Mouse (Mus musculus) intestine, postnatal 0 days (tissue): ENCODE measurements at regions not wholly inside any gene's neighbourhood (a gene's known extent, or its start where the extent isn't known, plus 50 kb on each side); places are given as distances from the start of the nearest gene placed in this dataset.

ENCODE experiments used
- ATAC-seq: fragments of 200-750 bp; cut with Nextera tagmentation; 2 replicates; pipeline ENCODE4 v1.8.0; 2017; ENCODE audit warnings: mild to moderate bottlenecking, moderate TSS enrichment, moderate library complexity
- H3K27ac ChIP-seq: fragments of 300-500 bp; sonication (generic); 2 replicates; pipeline ENCODE4 v1.5.1; 2014; ENCODE audit warnings: mild to moderate bottlenecking, low read depth, low read length, moderate library complexity
- H3K27me3 ChIP-seq: fragments of 300-500 bp; sonication (generic); replicated peaks from 2 replicates; pipeline ENCODE4 v1.6.1; 2014; ENCODE audit warnings: low read length, mixed read lengths; ENCODE audit not compliant: control insufficient read depth, insufficient read depth
- H3K36me3 ChIP-seq: fragments of 300-500 bp; sonication (generic); 2 replicates; pipeline ENCODE4 v1.6.1; 2014; ENCODE audit warnings: mild to moderate bottlenecking, moderate library complexity; ENCODE audit not compliant: control insufficient read depth, insufficient read depth
- H3K4me1 ChIP-seq: fragments of 300-500 bp; sonication (generic); replicated peaks from 2 replicates; pipeline ENCODE4 v1.6.1; 2014; ENCODE audit warnings: antibody characterized with exemption, low read length, mixed read lengths; ENCODE audit not compliant: control insufficient read depth, insufficient read depth
- H3K4me2 ChIP-seq: fragments of 300-500 bp; sonication (generic); replicated peaks from 2 replicates; pipeline ENCODE4 v1.6.1; 2014; ENCODE audit warnings: low read depth, mild to moderate bottlenecking, moderate library complexity
- H3K4me3 ChIP-seq: fragments of 300-500 bp; sonication (generic); 2 replicates; pipeline ENCODE4 v1.5.1; 2014; ENCODE audit warnings: low read depth, low read length
- H3K9ac ChIP-seq: fragments of 300-500 bp; sonication (generic); 2 replicates; pipeline ENCODE4 v1.6.1; 2014; ENCODE audit warnings: mild to moderate bottlenecking, low read depth, low read length
- H3K9me3 ChIP-seq: fragments of 300-500 bp; sonication (generic); 2 replicates; pipeline ENCODE4 v1.6.1; 2016; ENCODE audit warnings: mixed run types; ENCODE audit not compliant: control insufficient read depth
- CTCF ChIP-seq: sonication (generic); IDR thresholded peaks from 2 replicates; pipeline ENCODE4 v1.5.1; 2016; ENCODE audit warnings: low read depth, mild to moderate bottlenecking, control low read depth, antibody characterized with exemption, moderate library complexity
- WGBS: fragments of 180-500 bp; shearing (Covaris S2); extraction: QIAGEN DNeasy Blood & Tissue Kit; methylation state at CpG from one replicate; pipeline ENCODE4 v1.1.7; 2014; 5-methylcytosine and 5-hydroxymethylcytosine counted together

- H3K9ac ChIP-seq = no peak overlapping the region
- no peaks in the 10 kb centered on the region for H3K27me3 ChIP-seq
- 91% methylated on average over 11 of the region's 11 CpGs for WGBS
- no peaks in the 10 kb centered on the region for H3K9me3 ChIP-seq
- peaks cover 25% of the 10 kb centered on the region; the same call in 1 of the 2 replicates for H3K36me3 ChIP-seq
- no peak for ATAC-seq
- no peaks in the 10 kb centered on the region for H3K4me1 ChIP-seq
- TF ChIP-seq CTCF = no peak
- H3K4me2 ChIP-seq = no peak overlapping the region
- H3K27ac ChIP-seq = no peak overlapping the region
- no peak overlapping the region for H3K4me3 ChIP-seq
Measured at GRCm38 (mm10) chr17:47317651-47318050, 51.0 kb upstream of the Mrps10 start.

GRCm38 (mm10) chr17:47313162-47313561 is 55.5 kb upstream of the Mrps10 start:
- Histone ChIP-seq H3K36me3 (peaks cover 18% of the 10 kb centered on the region; the same call in 1 of the 2 replicates), H3K4me2 (no peak overlapping the region), H3K27me3 (no peaks in the 10 kb centered on the region), H3K27ac (no peak overlapping the region), H3K9me3 (no peaks in the 10 kb centered on the region), H3K4me1 (no peaks in the 10 kb centered on the region), H3K9ac (no peak overlapping the region), H3K4me3 (no peak overlapping the region)
- TF ChIP-seq CTCF = peak; percentile 40
- 95% methylated on average over 7 of the region's 7 CpGs for WGBS
- no peak for ATAC-seq

GRCm38 (mm10) chr17:47311272-47311671 is 57.4 kb upstream of the Mrps10 start:
- H3K4me1 ChIP-seq = no peaks in the 10 kb centered on the region
- 50% methylated on average over 5 of the region's 5 CpGs for WGBS
- H3K4me2 ChIP-seq = no peak overlapping the region
- H3K27me3 ChIP-seq = no peaks in the 10 kb centered on the region
- H3K9me3 ChIP-seq = no peaks in the 10 kb centered on the region
- H3K9ac ChIP-seq = no peak overlapping the region
- no peak overlapping the region for H3K4me3 ChIP-seq
- TF ChIP-seq CTCF = peak; percentile 33; the same call in 1 of the 2 replicates
- peaks cover 14% of the 10 kb centered on the region; the same call in 1 of the 2 replicates for H3K36me3 ChIP-seq
- ATAC-seq = no peak
- H3K27ac ChIP-seq = no peak overlapping the region

- ATAC-seq = no peak
- Histone ChIP-seq H3K36me3 (no peaks in the 10 kb centered on the region), H3K9me3 (no peaks in the 10 kb centered on the region), H3K27ac (no peak overlapping the region), H3K9ac (no peak overlapping the region), H3K4me1 (no peaks in the 10 kb centered on the region), H3K4me3 (no peak overlapping the region), H3K4me2 (no peak overlapping the region), H3K27me3 (no peaks in the 10 kb centered on the region)
- WGBS = 83% methylated on average over 13 of the region's 13 CpGs
- TF ChIP-seq CTCF = no peak
Measured at GRCm38 (mm10) chr17:47306027-47306761, 62.5 kb upstream of the Mrps10 start.

- Histone ChIP-seq H3K4me2 (no peak overlapping the region), H3K4me1 (no peaks in the 10 kb centered on the region), H3K36me3 (no peaks in the 10 kb centered on the region), H3K9me3 (no peaks in the 10 kb centered on the region), H3K27me3 (no peaks in the 10 kb centered on the region), H3K4me3 (no peak overlapping the region), H3K27ac (no peak overlapping the region), H3K9ac (no peak overlapping the region)
- WGBS = 56% methylated on average over 8 of the region's 8 CpGs
- no peak for TF ChIP-seq CTCF
- ATAC-seq = no peak
Measured at GRCm38 (mm10) chr17:47304463-47305199, 64.1 kb upstream of the Mrps10 start.

- WGBS = 92% methylated on average over 3 of the region's 3 CpGs
- TF ChIP-seq CTCF = no peak
- no peak overlapping the region for H3K4me2 ChIP-seq
- no peak overlapping the region for H3K9ac ChIP-seq
- no peak overlapping the region for H3K27ac ChIP-seq
- no peaks in the 10 kb centered on the region for H3K9me3 ChIP-seq
- H3K36me3 ChIP-seq = no peaks in the 10 kb centered on the region
- H3K4me1 ChIP-seq = no peaks in the 10 kb centered on the region
- no peak for ATAC-seq
- H3K4me3 ChIP-seq = no peak overlapping the region
- no peaks in the 10 kb centered on the region for H3K27me3 ChIP-seq
Measured at GRCm38 (mm10) chr17:47303600-47303999, 65.1 kb upstream of the Mrps10 start.
